Mouse (Mus musculus) regulatory T cell (primary cell): ENCODE results near the gene Sun5.
"Not testable (repeated sequence)": the region's sequence is repeated elsewhere in the genome, so short reads cannot be mapped to it uniquely, and the experiment has no call there.

ENCODE experiments used
- in situ Hi-C: fragments of 300-600 bp; cut with MboI, MseI; formaldehyde crosslinking; loops from one replicate; pipeline ENCODE4 v1.15.1; 2025; ENCODE audit warnings: high pct_unique_total_duplicates

Sun5 gene

DNA sequence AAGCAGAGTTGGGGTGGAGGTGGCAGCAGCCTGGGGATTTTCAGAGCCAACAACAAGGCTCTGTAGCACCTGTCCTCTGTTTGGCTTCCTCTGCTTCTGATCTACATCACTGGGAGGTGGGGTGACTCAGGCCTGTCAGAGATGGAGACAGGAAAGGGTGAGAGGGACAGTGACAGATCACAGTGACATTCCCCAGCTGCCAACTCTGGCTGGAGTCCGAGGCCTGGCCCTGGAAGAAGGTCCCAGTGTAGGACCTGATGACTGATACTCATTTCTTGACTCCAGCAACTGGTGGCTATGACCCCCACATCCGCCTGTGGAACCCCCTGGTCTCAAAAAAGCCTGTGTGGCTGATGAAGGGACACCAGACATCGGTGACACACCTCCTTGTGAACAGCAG lies 61.0 kb downstream of the Sun5 start:
- in situ Hi-C loops, result no loop called here

DNA sequence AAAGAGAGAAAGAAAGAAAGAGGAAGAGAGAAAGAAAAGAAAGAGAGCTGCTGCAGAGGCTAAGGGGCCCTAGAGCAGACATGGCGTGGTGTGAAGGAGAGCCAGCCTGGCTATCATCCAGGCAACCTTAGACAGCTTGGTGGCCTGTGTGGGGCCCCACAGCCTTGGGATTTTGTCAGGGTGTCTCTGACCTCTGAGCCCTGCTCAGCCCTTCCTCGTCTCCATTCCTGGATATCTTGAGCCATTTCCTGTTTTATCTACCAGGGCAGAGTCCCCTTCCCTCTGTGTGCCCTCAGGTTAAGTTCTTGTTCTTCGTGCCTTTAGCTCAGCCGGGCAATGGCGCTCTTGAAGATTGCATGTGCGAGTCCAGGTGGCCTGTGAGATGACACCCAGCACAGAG lies 62.0 kb downstream of the Sun5 start:
- in situ Hi-C loops, result no loop called here

DNA sequence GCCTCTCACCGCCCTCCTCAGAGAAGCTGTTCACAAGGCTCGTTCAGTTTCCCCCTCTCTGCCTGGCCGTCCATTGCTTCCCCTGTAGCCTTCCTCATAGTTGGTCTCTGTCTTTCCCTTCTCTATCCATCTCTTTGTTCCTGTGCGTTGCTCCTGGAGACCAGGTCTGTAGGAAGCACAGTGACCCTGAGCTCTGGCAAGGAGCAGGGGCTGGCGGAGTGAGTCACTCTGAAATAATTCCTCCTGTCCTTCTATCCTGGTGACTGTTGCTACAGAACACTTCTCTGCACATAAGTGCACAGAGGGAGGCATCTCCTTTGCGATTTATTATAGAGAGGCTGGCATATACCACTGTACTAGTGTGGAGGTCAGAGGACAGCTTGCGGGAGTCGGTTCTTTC lies 62.7 kb downstream of the Sun5 start:
- in situ Hi-C loops, result no loop called here

DNA sequence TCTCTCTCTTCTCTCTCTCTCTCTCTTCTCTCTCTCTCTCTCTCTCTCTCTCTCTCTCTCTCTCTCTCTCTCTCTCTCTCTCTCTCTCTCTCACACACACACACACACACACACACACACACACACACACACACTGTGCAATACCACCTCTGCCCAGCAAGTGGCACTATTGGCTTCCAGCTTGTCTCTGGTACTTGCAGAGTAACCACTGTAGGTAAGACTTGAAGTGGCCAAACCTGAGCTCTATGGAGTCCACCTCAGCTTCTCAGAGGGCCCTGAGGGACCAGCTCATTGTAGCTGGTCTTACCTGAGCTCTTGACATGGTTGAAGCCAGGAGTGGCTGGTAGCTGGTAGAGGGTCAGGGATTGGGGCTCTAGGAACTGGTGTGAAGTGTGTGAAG lies 63.4 kb downstream of the Sun5 start:
- in situ Hi-C loops, result not testable (repeated sequence)
